Mouse (Mus musculus) cerebellum, adult 2 months (tissue): ENCODE data around the gene Sema3e.

ENCODE experiments used
- CTCF ChIP-seq: fragments of 200-500 bp; IDR thresholded peaks from 2 replicates; pipeline ENCODE4 v1.5.1; 2011; ENCODE audit warnings: low read depth, mild to moderate bottlenecking, control low read depth, low read length, moderate library complexity, borderline replicate concordance; ENCODE audit not compliant: insufficient read depth
- POLR2A ChIP-seq: fragments of 200-500 bp; IDR thresholded peaks from 2 replicates; pipeline ENCODE4 v1.6.1; 2011; ENCODE audit warnings: low read length, control low read depth, borderline replicate concordance; ENCODE audit not compliant: insufficient read depth

DNA sequence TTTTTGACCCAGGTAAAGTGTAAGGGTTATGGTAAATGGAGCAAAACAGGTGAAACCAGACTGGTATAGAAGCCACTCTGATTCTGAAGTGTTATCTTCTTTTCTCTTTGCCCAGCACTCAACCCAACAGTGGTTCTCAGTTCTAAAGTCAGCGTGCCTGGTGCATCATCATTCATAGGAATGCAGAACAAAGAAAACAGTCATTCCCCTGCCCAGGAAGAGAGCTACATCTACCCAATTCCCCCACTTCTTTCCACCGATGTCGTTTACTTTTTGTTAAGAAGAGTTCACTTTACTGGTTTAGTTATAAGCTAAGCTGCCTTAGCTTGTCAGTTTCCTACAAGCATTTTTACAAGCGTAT lies 65.5 kb downstream of the Sema3e start:
- TF ChIP-seq CTCF (no peak), POLR2A (no peak)
